Mouse (Mus musculus) left cerebral cortex, adult 9 months (tissue): ENCODE data around the gene Wipf2.
"Not testable (repeated sequence)": the region's sequence is repeated elsewhere in the genome, so short reads cannot be mapped to it uniquely, and the experiment has no call there.

ENCODE experiments used
- DNase-seq, 2 experiments: peaks; one replicate each; pipeline ENCODE4 v3.0.0; 2022; ENCODE audit warnings: low spot score in 2 of 2

Wipf2 gene

DNA sequence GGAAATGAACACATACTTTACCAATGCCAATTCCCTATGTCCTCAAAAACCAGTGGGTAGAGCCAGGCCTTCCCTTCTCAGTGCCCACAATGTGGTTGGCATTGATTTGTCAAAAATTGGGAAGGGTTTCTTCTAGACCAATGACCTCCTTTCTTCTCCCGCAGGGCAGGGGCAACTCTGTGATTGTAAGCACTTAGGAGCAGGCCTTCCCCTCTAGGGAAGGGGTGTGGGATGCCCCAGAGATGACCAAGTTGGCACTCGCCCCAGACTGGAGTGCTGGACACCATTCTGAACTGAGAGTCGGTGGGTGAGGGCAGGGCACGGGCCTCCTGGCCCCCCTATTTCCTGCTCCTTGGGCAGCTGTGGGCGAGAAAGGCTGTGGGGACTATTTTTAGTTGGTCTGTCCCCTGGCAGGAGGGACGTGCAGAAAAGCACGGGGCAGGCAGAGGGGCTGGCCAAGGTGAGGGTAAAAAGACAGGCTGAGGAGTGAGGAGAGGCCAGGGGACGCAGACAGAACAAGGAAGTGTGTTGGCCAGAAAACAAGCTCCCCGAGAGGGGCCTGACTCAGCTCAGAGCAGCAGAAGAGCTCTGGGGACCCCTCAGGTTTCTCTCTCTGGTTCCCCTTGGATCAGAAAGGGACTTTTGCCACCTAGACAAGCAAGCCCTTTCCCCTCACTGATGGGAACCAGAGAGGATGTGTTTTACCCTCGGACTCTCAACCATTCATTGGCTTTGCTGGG lies 67.5 kb downstream of the Wipf2 start:
- no peak for DNase-seq

DNA sequence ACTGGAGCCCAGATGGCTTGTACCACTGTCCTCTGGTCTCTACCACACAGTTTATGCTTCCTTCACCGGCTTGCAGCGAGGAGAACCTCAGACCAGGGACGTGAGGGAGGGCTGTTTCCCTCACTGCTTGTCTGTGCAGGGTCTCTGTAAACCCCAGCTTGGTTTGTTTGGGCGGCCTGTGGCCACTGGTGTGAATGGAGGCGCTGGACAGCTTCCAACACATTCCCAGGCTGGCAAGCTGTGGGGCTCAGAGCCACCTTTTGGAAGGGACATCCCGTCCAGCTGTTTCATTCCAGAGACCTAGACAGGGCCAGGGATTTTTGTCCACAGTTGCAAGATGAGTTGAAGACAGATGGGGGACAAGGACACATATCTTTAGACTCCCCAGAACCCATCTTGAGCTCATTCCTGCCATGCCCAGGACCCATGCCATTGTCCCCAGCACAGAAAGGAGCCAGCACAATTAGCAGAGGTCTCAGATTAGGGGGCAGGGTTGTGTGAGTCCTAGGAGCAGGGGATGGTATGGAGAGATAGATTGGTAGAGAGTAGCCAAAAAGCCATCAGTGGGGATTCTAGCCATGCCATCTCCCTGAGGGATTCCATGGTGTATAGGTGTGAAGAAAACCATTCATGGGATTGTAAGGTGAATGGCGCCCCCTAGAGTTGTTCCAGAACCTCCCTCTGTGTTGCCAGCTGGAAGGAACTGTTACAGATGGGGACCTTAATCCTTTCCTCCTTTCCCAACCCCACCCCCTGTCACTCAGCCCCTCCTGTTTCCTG lies 68.3 kb downstream of the Wipf2 start:
- DNase-seq: no peak

DNA sequence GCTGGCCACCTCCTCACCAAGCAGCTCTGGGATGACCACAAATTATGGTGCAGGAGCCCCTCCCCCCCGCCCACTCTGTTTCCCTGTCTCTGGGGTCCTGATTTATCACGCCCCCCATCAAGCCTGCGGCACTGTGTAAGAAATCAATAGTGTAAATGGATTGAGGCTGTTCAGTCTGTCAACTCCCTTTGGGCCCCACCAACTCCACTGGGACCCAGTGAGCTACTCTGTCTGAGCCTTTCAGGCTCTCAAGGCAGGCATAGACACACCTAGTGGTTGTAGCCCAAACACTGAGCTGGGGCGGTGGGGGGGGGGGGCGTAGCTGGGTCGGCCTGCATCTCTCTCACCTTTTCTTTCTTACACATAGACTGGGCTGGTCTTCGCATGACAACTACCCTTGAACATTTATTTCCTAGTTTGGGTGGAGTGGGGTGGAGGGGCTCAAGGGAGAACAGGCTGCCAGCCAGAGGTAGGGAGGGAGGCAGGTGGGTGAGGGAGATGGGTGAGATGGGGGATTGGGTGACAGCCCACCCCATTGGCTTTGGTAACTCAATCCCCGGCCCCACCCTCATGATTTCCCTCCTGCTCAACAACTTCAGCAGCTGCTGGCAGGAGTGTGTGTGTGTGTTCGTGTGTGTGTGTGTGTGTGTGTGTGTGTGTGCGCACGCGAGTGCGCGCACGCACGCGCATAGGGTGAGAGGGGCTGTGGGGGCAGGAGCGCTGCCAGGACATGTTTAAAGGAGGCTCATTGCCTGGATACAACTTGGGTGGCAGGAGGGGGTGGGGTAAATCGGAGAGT lies 69.1 kb downstream of the Wipf2 start:
- DNase-seq: no peak

DNA sequence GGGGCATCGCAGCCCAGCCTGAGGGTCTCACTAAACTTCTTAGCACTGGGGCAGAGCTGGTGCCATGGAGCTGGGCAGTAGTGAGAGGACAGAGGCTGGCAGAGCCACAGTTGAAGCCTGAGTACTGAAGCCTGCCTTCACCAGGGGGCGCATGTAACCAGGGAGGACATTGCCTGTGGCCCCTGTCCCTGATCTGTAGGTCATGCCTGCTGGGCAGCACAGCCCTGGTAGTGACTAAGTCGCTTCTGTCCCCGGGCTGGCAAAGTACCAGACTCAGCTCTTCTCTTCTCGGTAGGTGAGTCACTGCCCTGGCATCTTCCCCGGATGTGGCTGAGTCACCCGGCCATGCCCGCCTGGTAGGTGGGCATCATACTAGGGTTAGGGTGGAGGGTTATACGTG lies 69.7 kb downstream of the Wipf2 start:
- peak in 1 of 2 experiments; percentile 72 for DNase-seq

DNA sequence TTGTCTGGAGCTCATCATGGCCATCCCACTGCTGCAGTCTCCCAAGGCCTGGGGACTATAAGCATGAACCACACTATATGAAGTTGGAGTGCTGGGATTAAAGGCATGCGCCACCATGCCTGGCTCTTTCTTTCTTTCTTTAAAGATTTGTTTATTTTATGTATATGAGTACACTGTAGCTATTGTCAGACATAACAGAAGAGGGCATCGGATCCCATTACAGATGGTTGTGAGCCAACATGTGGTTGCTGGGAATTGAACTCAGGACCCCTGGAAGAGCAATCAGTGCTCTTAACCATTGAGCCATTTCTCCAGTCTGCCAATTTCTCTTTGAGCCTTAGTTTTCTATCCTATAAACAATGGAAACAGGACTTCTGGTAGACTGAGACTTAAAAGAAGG lies 70.4 kb downstream of the Wipf2 start:
- not testable (repeated sequence) for DNase-seq

DNA sequence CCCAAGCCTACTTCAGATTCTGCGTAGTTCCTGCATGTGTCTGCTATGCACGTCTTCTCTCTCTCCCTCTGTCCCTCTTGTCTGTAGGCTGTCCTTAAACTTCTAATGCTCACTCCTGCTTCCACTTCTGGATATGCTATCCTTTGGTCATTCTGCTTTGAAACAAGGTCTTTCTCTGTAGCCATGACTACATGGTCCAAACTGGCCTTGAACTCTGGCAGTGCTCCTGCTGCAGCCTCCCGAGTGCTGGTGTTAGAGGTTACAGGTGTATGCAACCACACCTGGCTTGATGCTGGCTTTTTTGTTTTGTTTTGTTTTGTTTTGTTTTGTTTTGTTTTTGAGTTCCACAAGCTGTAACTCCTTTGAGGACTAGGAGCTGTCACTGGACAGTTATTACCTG lies 70.9 kb downstream of the Wipf2 start:
- DNase-seq: no peak

DNA sequence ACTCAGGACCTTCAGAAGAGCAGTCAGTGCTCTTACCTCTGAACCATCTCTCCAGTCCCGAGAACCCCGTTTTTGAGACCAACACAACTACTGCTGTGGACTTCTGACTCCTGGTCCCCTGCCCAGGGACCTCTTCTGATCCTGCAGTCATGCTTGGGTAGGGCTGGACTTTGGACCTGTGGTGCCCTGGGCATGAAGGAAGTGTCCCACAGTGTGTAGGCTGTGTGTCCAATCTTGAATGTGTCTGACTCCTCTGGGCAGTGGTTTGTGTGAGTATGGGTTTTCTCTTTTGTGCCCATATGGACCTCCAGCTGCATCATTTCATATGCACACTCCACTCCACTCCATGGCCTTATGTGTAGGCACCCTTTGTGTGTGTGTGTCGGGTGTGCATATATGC lies 71.7 kb downstream of the Wipf2 start:
- no peak for DNase-seq

DNA sequence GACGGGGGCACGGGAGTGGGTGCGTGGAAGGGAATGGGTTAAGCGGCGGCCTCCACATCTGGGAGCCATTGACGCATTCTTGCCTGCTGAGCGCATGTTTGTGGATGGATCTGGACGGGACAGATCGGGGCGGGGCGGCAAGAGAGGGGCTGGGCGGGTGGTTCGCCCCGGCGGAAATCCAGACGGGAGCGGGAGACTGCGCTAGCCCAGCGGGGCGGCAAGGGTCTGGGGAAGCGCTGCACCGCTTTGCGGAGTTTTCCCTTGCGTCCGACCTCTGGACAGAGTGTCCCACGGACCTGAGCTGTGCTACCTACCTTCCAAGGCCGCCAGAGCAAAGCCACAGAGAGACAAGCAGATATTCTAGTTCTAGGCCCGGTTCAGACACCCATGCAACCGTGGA lies 72.7 kb downstream of the Wipf2 start:
- DNase-seq: no peak

DNA sequence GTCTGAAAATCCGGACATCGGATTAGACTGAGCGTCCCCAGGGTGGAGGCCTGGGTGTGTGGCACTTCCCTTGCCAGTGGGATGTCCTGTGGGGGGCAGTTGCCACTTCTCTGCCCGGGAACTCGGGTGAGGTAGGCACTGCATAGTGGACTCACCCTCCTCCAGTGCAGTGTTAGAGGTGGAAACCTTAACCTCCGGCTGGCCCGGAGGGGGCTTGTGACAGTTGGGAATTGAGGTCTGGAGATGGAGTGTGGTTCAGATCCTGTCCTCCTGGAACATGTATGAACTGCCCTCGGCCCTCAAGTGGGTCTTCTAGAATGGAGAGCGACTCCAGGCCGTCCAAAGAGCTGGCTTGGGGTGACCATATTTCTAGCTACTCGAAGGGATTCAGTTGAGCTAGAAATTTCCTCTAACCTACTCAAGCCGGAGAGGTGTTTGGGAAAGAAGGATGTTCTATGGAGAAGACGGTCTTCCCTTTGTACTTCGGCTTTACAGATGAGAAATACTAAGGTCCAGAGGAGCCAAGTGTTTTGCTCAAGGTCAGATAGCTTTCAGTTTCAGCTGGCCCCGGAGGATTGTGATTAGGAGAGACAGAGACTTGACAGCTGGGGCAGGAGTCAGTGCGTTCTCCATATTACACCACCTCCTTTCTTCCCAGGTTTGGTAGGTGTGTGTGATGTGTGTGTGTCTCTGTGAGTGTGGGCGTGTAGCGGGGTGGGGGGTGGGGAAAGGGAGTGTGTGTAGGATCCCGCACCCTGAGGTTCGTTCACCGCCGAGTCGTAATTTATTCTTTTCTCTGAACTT lies 73.4 kb downstream of the Wipf2 start:
- no peak for DNase-seq

DNA sequence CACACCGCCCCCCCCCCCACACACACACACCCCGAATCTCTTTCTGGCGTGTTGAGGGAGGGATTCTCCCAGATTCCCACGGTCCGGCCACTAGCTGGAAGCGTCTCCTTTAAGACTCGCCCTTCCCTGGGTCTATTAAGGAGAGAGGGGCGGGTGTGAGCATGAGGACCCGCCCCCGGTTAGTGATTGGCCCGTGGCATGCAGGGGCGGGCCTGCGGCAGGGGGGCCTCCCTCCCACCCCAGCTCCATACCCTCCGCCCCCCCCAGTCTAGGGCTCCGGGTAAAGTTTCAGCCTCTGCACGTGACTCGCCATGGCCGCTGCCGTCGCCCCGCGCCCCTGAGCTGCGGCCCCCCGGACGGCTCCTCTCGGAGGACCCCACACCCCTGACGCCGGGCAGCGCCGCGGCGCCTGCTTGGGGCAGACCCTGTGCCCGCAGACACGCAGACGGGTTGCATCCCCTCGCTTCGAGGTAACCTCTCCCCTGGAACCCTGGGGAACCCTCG lies 74.0 kb downstream of the Wipf2 start:
- no peak for DNase-seq

DNA sequence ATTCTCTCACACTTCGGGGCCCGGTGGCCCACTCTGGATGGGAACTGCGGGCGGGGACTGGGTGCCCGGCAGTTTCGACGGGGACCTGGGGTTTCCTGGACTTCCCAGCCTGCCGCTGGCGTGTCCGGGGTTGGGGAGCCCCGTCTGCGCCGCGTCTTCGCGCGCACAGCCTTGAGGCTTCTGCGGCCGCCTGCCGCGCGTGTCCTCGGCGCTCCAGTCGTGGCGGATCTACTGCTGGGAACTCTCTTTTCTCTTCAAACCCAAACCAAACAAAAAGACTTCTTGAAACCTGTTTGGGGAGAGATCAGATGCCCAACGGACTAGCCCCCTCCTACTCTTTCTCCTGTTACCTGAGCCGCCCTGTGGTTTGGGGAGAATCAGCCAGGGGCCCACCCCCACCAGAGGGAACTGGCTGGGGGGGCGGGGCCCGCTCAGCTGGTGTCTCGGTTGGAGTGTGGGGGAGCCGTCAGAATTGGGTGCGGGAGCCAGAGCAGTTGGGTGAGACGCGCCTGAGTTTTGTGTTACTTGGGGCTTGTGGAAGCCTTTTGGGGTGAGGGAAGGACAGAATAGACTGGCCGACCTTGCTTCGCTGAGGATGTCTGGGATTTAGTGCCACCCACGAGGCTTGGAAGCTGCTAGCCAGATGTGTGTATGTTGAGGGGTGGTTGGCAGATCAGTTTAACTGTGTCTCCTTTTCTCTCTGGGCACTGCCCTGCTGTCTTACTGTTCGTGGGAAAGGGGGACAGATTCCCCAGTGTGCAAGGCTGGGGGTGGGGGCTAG lies 74.7 kb downstream of the Wipf2 start:
- no peak for DNase-seq

DNA sequence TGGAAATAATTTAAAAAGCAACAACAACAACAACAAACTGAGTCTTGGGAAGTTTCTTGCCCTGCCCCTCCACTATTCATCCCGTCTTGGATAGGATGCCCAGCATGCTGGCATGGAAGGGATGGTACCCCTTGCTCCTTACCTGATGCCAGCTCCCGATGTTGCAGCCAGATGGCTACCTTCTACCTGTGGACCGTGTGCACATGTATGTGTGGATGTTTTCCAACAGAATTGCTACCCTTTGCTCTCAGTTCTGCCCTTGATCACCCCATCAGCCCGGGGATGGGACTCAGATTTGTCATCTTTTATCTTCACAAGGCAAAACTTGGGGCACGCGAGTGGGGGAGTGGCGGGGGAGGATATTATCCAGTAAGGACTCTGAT lies 75.3 kb downstream of the Wipf2 start:
- no peak for DNase-seq

DNA sequence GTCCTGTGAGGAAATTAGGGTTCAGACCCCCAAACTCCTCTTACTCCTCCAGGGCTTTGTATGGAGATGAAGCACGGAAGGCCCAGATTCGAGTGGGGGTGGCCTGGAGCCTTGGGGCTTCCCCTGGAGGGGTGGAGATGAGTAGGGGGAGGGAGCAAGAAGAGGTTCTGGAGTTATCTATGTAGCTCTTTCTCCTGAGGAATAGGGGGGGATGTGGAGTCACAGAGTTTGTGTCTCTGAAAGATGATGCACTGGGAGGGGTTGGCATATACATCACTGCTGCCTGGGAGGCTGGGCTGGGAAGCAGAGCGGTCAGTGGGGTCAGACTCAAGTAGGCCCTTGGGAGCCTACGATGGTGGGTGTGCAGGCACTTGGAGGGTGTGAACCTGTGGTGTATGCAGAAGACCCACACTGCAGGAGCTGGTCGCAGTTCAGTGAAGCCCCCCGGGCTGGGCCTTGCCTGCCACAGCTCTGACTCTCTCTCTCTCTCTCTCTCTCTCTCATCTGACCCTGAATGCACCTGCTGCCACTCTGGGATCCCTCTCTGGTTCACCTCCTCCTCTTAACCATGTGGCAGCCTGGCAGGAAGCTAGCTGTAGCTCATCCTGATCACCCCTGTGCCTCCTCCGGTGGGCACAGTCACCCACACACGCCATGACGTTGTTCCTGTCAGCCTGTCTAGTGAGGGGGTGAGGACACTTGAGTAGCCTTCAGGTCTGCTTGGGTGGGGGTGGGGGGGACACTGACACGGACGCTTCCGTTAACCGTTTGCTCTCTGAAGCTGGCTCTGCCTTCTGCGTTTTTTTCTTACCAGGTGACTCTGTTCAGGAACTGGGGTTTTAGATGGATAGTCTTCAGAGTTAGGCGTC lies 75.9 kb downstream of the Wipf2 start:
- DNase-seq: no peak

DNA sequence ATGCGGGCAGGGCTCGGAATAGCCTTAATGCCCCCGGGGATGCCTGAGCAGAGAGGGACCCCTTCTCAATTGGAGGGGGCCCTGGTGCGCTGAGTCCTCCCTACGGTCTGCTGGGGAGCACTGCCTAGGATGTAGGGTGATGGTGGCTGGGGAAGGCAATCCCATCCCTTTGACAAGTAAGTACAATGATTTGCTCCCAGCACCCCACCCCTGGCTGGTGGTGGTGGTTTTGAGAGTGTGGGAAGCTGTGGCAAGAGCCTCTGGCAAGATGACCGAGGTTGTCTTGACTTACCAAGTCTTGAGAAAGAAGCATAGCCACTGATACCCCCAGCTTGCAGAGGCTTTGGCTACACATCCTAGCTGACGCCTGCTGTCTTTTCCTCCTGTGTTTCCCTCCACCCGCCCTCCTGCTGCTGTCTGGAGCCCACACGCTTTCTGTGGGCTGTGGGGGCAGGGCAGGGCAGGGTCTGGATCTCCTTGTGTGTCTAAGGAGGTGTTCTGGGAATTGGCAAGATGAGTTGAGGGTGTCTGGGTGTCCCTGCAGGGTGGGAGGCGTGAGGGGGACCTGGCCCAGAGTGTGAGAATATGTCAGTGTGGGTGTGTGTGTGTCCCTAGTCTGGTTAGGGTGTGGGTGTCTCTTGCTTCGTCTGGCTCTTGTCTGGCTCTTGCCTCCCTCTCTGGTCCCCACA lies 76.7 kb downstream of the Wipf2 start:
- peak in 1 of 2 experiments; percentile 78 for DNase-seq

DNA sequence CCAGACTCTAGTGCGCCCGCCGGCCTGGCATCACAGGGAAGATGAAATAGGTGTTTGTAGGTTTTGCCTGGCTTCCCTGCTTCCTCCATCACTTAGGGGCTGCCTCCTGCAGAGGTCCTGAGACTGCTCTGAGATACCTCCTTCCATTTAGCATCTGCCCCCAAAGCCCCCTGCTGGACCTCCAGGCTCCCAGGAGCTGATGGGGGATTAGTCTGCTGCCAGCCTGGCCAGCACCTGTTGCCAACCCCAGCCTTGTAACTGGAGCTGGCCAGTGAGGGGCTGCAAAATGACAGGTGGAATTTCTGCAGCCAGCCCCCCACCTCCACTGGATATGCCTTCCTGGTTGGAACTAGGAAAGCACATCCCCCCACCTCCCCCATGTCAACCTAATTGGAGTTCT lies 77.3 kb downstream of the Wipf2 start:
- no peak for DNase-seq

DNA sequence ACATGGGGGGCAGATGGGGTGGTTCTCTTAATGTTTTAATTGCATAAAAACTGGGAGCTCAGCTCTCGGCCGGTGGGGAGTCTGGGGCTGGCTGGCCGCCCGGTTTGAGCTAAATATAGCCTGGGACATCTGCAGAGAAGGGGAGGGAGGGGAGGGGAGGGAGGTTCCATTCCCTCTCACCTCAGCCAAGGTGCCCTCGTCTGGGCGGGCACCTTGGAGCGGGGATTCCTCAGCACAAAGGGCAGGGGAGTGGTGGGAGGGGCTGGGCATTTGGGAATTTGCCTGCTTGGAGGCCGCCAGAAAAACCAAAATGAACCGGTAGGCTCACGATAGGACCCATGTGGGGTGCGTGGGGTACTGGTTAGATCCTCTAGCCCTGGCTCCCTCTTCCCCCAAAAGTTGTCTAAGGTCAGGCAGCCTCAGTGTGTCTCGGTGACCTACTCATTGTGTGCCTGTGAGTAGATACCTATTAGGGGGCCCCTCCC lies 77.9 kb downstream of the Wipf2 start:
- DNase-seq: peak in 1 of 2 experiments; percentile 73

DNA sequence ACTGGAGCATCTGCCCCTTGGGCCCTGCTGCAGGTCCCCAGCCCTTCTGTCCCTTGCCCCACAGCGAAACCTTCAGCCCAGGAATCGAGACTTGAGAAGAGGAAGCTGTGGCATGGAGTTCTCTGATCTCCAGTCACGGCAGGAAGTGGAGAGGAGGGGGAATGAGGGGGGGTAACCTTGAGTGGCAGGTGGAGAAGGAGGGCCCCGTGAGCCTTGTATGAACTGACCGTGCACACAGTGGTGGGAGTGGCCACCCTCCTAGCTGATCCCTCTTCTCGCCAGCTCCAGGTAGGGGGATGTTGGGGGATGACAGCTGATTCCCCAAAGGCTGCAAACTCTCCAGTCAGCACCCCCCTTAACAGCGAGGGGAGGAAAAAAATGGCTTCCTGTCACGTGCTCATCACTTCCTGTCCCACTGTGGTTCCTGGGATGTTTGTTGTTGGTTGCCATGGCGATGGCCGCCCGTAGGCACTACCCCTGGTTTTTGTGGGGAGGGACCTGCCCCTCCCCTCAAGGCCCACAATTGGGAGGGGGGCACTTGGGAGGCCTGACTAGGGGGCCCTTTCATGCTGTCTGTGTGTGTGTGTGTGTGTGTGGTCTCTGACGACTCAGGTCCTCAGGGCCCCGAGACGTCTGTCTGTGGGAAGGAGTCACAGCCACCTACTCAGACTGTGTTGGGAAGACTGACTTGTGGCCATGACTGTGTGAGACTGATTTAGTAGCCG lies 78.5 kb downstream of the Wipf2 start:
- DNase-seq: peak in 1 of 2 experiments; percentile 65

DNA sequence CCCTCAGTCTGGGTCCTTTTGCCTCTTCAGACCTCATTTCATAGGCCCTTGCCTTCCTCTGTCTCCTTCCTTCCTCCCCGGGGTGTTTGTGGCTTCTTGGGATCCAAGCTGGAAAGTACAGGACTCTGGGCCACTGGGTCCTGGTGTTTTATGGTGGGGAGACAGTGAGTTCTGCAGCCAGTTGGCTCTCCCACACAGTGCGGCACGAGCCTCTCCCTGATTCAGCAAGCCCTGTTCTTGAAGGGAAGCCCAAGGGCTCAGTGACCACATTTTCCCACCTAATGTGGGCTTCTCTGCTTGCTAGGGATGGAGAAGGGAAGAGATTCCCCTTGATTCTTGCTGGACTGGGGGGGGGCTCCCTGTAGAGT lies 79.1 kb downstream of the Wipf2 start:
- DNase-seq: no peak
